ENCODE assay signal across 19 mouse cellular contexts in genomic region chr5:112531111-112531510, GRCm38 (mm10). TPM values are rescaled to one million over a fixed set of nuclear protein-coding genes. Genes with fewer than 3 reads are reported as not detected.
DNase-seq lines count a peak whose midpoint lies in the region; ATAC-seq lines count a peak whose summit lies in the region.
"Had no signal": no experiment of that assay in that cellular context is flagged by ENCODE, and none has a peak within 500 bp of the region (broad histone marks: within the 10 kb centered on the region; RNA-seq: fewer than 3 reads in every experiment).

No protein-coding gene starts in this region.

- H3K9ac ChIP-seq in forebrain, embryonic 13.5 days = peak overlapping the region; percentile 21; the same call in 1 of the 2 replicates
- no peak overlapping the region for H3K9ac ChIP-seq in forebrain, embryonic 12.5 days
- no peak overlapping the region for H3K9ac ChIP-seq in hindbrain, embryonic 16.5 days (ENCODE audit: low read depth, low read length)
- H3K9ac ChIP-seq in hindbrain, embryonic 13.5 days = no peak overlapping the region
- no peak overlapping the region for H3K9ac ChIP-seq in midbrain, embryonic 13.5 days (replicated peaks)
- no peak overlapping the region for H3K9ac ChIP-seq in midbrain, embryonic 11.5 days (ENCODE audit: low read length)
- H3K9ac ChIP-seq: embryonic facial prominence, embryonic 12.5 days; forebrain, embryonic 15.5 days; heart, embryonic 15.5 days had no signal

- no peak overlapping the region for H3K27ac ChIP-seq in forebrain, embryonic 13.5 days
- no peak overlapping the region for H3K27ac ChIP-seq in forebrain, embryonic 12.5 days
- no peak overlapping the region for H3K27ac ChIP-seq in hindbrain, embryonic 16.5 days (ENCODE audit: low read depth, low read length)
- no peak overlapping the region for H3K27ac ChIP-seq in hindbrain, embryonic 13.5 days
- no peak overlapping the region for H3K27ac ChIP-seq in midbrain, embryonic 13.5 days
- H3K27ac ChIP-seq in midbrain, embryonic 11.5 days (ENCODE audit: low read depth, low read length) = no peak overlapping the region
- H3K27ac ChIP-seq: embryonic facial prominence, embryonic 12.5 days; forebrain, embryonic 15.5 days; heart, adult 2 months; heart, embryonic 15.5 days had no signal

- 0 out of 2 replicates have a peak, but pooled peaks cover 4% of the 10 kb centered on the region for H3K36me3 ChIP-seq in forebrain, embryonic 13.5 days (ENCODE audit: poor library complexity, severe bottlenecking)
- H3K36me3 ChIP-seq in forebrain, embryonic 12.5 days (replicated peaks) = 0 out of 2 replicates have a peak, but pooled peaks cover 4% of the 10 kb centered on the region
- no peaks in the 10 kb centered on the region for H3K36me3 ChIP-seq in hindbrain, embryonic 16.5 days (ENCODE audit: control insufficient read depth, insufficient read depth, low read length)
- H3K36me3 ChIP-seq in hindbrain, embryonic 13.5 days = peaks cover 8% of the 10 kb centered on the region; the same call in 1 of the 2 replicates
- H3K36me3 ChIP-seq in midbrain, embryonic 13.5 days = peaks cover 4% of the 10 kb centered on the region; the same call in 1 of the 2 replicates
- no peaks in the 10 kb centered on the region for H3K36me3 ChIP-seq in midbrain, embryonic 11.5 days (ENCODE audit: control insufficient read depth, insufficient read depth, low read length)
- H3K36me3 ChIP-seq: embryonic facial prominence, embryonic 12.5 days; forebrain, embryonic 15.5 days; heart, embryonic 15.5 days had no signal

- no peak overlapping the region for H3K4me3 ChIP-seq in forebrain, embryonic 13.5 days
- no peak overlapping the region for H3K4me3 ChIP-seq in forebrain, embryonic 12.5 days (replicated peaks)
- H3K4me3 ChIP-seq in hindbrain, embryonic 16.5 days (ENCODE audit: low read length) = no peak overlapping the region
- no peak overlapping the region for H3K4me3 ChIP-seq in hindbrain, embryonic 13.5 days
- no peak overlapping the region for H3K4me3 ChIP-seq in midbrain, embryonic 13.5 days (replicated peaks)
- H3K4me3 ChIP-seq in midbrain, embryonic 11.5 days (ENCODE audit: low read depth, low read length) = no peak overlapping the region
- H3K4me3 ChIP-seq: embryonic facial prominence, embryonic 12.5 days; forebrain, embryonic 15.5 days; heart, adult 2 months; heart, embryonic 15.5 days had no signal

- no peak for DNase-seq in midbrain, embryonic 11.5 days (ENCODE audit: low spot score, missing footprints)
- no peak for DNase-seq in kidney, postnatal 25 days
- DNase-seq: adrenal gland, postnatal 10 days; cerebellum, adult 11-12 months; cerebellum, adult 9-10 months; cerebellum, postnatal 25 days; gastrocnemius, postnatal 14 days; heart, adult 2 months; heart, postnatal 14 days had no signal

- WGBS in forebrain, embryonic 13.5 days = 29% methylated on average over 8 of the region's 8 CpGs
- WGBS in forebrain, embryonic 12.5 days = 40% methylated on average over 8 of the region's 8 CpGs
- WGBS in hindbrain, embryonic 16.5 days = 45% methylated on average over 8 of the region's 8 CpGs
- WGBS in hindbrain, embryonic 13.5 days = 56% methylated on average over 8 of the region's 8 CpGs
- WGBS in midbrain, embryonic 13.5 days = 19% methylated on average over 8 of the region's 8 CpGs
- 36% methylated on average over 8 of the region's 8 CpGs for WGBS in midbrain, embryonic 11.5 days

- H3K27me3 ChIP-seq in forebrain, embryonic 13.5 days = no peaks in the 10 kb centered on the region
- H3K27me3 ChIP-seq in forebrain, embryonic 12.5 days = peaks cover 8% of the 10 kb centered on the region; the same call in 1 of the 2 replicates
- H3K27me3 ChIP-seq in hindbrain, embryonic 16.5 days (replicated peaks; ENCODE audit: control insufficient read depth, insufficient read depth, low read length) = no peaks in the 10 kb centered on the region
- 0 out of 2 replicates have a peak, but pooled peaks cover 3% of the 10 kb centered on the region for H3K27me3 ChIP-seq in hindbrain, embryonic 13.5 days
- H3K27me3 ChIP-seq in midbrain, embryonic 13.5 days = peaks cover 15% of the 10 kb centered on the region
- peaks cover 2% of the 10 kb centered on the region; the same call in 1 of the 2 replicates for H3K27me3 ChIP-seq in midbrain, embryonic 11.5 days (ENCODE audit: control insufficient read depth, insufficient read depth, low read length)
- H3K27me3 ChIP-seq: embryonic facial prominence, embryonic 12.5 days; forebrain, embryonic 15.5 days had no signal

- peaks cover 7% of the 10 kb centered on the region for H3K9me3 ChIP-seq in forebrain, embryonic 13.5 days (replicated peaks)
- H3K9me3 ChIP-seq in forebrain, embryonic 12.5 days = peaks cover 8% of the 10 kb centered on the region
- no peaks in the 10 kb centered on the region for H3K9me3 ChIP-seq in hindbrain, embryonic 16.5 days (ENCODE audit: control insufficient read depth, low read length)
- H3K9me3 ChIP-seq in hindbrain, embryonic 13.5 days = no peaks in the 10 kb centered on the region
- H3K9me3 ChIP-seq in midbrain, embryonic 13.5 days = peaks cover 3% of the 10 kb centered on the region; the same call in 1 of the 2 replicates
- peaks cover 6% of the 10 kb centered on the region; the same call in 1 of the 2 replicates for H3K9me3 ChIP-seq in midbrain, embryonic 11.5 days (ENCODE audit: control insufficient read depth, low read length)
- H3K9me3 ChIP-seq: embryonic facial prominence, embryonic 12.5 days; forebrain, embryonic 15.5 days; heart, embryonic 15.5 days had no signal

- peaks cover 48% of the 10 kb centered on the region for H3K4me1 ChIP-seq in forebrain, embryonic 13.5 days
- peaks cover 32% of the 10 kb centered on the region for H3K4me1 ChIP-seq in forebrain, embryonic 12.5 days
- H3K4me1 ChIP-seq in hindbrain, embryonic 16.5 days (ENCODE audit: control insufficient read depth, insufficient read depth, low read depth, low read length) = peaks cover 22% of the 10 kb centered on the region
- peaks cover 59% of the 10 kb centered on the region for H3K4me1 ChIP-seq in hindbrain, embryonic 13.5 days (replicated peaks)
- peaks cover 57% of the 10 kb centered on the region for H3K4me1 ChIP-seq in midbrain, embryonic 13.5 days (replicated peaks)
- peaks cover 4% of the 10 kb centered on the region for H3K4me1 ChIP-seq in midbrain, embryonic 11.5 days (ENCODE audit: control insufficient read depth, insufficient read depth, low read length)

- H3K4me2 ChIP-seq in forebrain, embryonic 13.5 days = no peak overlapping the region
- H3K4me2 ChIP-seq in forebrain, embryonic 12.5 days = no peak overlapping the region
- no peak overlapping the region for H3K4me2 ChIP-seq in hindbrain, embryonic 16.5 days (ENCODE audit: low read length)
- no peak overlapping the region for H3K4me2 ChIP-seq in hindbrain, embryonic 13.5 days
- H3K4me2 ChIP-seq in midbrain, embryonic 13.5 days (replicated peaks) = no peak overlapping the region
- no peak overlapping the region for H3K4me2 ChIP-seq in midbrain, embryonic 11.5 days
- H3K4me2 ChIP-seq: embryonic facial prominence, embryonic 12.5 days; forebrain, embryonic 15.5 days; heart, embryonic 11.5 days; heart, embryonic 15.5 days had no signal

- ATAC-seq in forebrain, embryonic 13.5 days = no peak
- ATAC-seq in forebrain, embryonic 12.5 days (ENCODE audit: low FRiP score) = no peak
- peak; percentile 61; the same call in 1 of the 2 replicates for ATAC-seq in hindbrain, embryonic 16.5 days
- no peak for ATAC-seq in hindbrain, embryonic 13.5 days (ENCODE audit: low FRiP score)
- peak; percentile 51; the same call in 1 of the 2 replicates for ATAC-seq in midbrain, embryonic 13.5 days
- no peak for ATAC-seq in midbrain, embryonic 11.5 days (ENCODE audit: low FRiP score)
- ATAC-seq: forebrain, embryonic 15.5 days had no signal

RNA-seq across cellular contexts. Expression of gene Sez6l, which starts 45.9 kb away (rescaled TPM):
- 22.5 and 24.0 TPM in 2 replicates for polyA plus RNA-seq in forebrain, embryonic 13.5 days (2015; fragmentation: Nextera tagmentation; extraction: Ambion mirVana)
- polyA plus RNA-seq in forebrain, embryonic 12.5 days (2016; fragmentation: Nextera tagmentation; extraction: Ambion mirVana) = 13.4 and 14.8 TPM in 2 replicates
- 42.8 and 52.7 TPM in 2 replicates for polyA plus RNA-seq in hindbrain, embryonic 16.5 days (2015; fragmentation: Nextera tagmentation; extraction: Ambion mirVana)
- polyA plus RNA-seq in hindbrain, embryonic 13.5 days (2015; fragmentation: Nextera tagmentation; extraction: Ambion mirVana) = 28.4 and 32.5 TPM in 2 replicates
- polyA plus RNA-seq in midbrain, embryonic 13.5 days (2015; fragmentation: Nextera tagmentation; extraction: Ambion mirVana) = 41.6 and 42.0 TPM in 2 replicates
- 2.6 TPM in 2 replicates for polyA plus RNA-seq in midbrain, embryonic 11.5 days (2014; fragmentation: Nextera tagmentation; extraction: Ambion mirVana)
- polyA plus RNA-seq: C2C12 had no signal

Comparison
In these comparisons a context has a peak if more than half of its experiments do, and no peak if none do; other contexts are left out.
1. ATAC-seq: peak in hindbrain, embryonic 16.5 days (single experiment) and midbrain, embryonic 13.5 days (single experiment); none in forebrain, embryonic 13.5 days (single experiment), forebrain, embryonic 12.5 days (single experiment), hindbrain, embryonic 13.5 days (single experiment) and midbrain, embryonic 11.5 days (single experiment).